Mouse (Mus musculus) spleen, postnatal 36 days (tissue): ENCODE results near the gene Tpd52l1.
"Not testable (repeated sequence)": the region's sequence is repeated elsewhere in the genome, so short reads cannot be mapped to it uniquely, and the experiment has no call there.

Source experiments
- DNase-seq, 2 experiments: peaks; one replicate each; pipeline ENCODE4 v3.0.0; 2022; ENCODE audit warnings: low spot score in 2 of 2, mixed read lengths in 1 of 2

The Tpd52l1 gene

DNA sequence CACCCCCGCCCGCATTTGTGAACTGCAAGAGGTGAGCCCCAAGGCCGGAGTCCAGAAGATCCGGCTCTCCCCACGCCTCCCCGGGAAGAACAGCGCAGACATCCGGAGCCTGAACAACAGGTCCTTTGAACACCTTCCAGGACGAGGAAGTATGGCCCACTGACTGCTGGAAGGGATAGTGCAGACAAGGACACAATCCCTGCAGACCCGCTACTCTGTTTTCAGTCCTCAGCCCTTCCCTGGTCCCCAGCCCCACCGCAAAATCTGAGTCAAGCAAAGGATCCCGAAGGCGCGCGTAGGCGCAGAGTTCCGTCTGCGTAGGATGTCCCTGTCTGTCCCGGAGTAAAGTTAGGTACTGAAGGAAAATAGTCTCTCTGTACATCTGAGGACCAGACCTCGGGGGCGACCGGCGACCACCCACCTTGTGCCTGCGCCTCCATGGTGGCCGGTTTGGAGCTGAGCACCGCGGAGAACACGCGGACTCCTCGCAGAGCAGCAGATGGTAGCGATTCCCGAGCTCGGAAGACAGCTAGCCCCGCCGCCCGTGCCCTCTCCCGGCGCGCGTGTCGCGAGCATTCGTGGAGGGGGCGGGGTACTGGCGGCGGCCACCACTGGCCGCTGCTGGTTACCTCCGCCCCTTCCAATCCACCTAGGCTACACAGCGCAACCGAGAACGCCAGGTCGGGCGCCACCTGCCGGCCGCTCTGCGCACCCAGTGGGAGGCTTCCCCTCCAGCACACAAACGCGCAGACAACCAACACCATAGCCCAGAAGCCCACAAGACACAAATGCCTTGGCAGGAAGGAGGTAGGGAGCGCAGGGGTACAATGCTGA is at the start of gene Tpd52l1:
Gene Tpd52l1 (minus strand): TSS at position 668 of the 834 bp plus-strand sequence.
- DNase-seq, result peak in 1 of 2 experiments; percentile 9

DNA sequence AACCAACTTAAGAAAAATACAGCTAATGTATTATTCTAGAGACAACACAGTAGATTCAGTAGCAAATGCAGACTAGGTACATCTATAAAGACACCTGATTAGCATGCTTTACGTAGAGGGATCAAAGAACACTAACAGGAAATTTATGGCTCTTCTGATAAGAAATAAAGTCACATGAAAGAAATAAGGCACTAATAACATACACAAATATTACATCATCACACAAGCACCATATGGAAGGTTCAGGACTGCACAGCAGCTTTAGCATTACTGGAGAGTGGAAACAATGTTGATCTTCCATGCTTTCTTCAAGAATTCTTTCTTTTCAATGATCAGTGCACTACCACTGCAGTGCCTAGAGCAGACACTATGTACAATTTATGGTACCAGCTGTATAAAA is 48.5 kb upstream of the Tpd52l1 start:
- DNase-seq, result no peak

DNA sequence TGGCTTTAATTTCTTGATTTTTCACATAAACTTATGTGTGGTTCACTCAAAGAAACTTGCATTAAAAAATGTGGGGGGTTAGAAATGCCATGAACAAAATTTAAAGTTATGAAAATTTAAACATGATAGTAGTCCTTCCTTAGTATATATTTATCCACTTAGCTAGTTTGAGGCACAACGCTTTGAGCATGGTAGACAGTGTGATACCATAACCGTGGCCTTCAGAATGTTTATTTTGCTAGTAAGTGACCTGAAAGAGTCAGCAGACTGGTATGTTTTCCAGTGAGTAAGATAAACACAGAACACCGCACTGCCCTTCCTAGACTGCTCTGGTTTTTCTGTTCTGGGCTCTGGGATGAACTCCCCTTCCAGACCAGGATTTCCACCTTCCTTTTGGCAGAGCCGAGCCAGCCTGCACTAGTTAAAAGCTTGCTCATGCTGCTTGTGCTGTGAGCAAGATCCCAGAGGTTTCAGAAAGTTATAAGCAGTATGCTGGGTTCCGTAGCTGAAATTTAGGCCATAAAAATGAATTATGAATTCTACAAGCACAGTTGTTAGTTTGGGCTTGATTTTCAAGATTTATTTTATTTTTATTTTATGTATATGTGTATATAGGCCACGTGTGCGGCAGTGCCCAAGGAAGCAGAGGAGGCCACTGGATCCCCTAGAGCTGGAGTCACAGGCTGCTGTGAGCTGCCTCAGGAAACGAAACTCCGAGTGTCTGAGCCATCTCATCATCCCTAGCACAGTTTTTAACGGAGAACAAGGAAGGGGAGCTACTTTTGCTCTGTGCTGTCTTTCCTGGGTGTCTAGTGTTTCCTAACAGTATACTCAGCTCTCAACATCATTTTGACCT is 21.5 kb upstream of the Tpd52l1 start:
- no peak for DNase-seq

DNA sequence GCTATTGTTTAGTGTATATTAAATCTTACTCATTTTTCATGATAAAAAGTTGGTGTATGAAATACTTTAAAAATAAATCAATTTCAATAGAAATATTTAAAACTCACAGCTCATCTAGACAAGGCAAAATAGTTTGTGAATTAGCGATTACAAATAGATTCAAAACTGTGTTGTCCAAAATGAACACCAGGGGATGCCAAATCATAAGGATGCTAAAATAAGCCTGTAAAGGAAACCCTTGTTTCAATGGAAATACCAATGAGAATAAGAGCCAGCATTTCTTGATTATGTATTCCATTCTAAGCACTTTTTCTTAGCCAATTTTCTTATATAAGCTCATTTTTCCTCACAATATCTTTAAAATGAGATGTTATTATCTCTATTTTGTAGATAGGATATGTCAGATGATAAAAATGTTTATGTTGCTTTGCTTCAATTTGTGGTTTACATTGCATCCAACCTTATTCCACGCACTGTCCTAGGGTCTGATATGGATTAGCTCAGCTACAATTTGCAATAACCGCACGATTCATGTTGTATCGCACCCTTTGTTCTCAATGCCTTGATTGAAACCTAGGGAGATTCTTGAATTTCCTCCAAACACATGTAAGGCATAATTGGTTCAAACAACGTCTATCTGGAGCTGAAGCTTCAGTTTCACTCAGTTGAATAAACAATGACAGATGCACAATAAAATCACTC is 20.2 kb upstream of the Tpd52l1 start:
- DNase-seq, result no peak

GRCm38 (mm10) chr10:31465424-31465823 is 19.7 kb upstream of the Tpd52l1 start:
- DNase-seq, result no peak

- no peak for DNase-seq
Measured at GRCm38 (mm10) chr10:31463044-31463443, 17.3 kb upstream of the Tpd52l1 start.

DNA sequence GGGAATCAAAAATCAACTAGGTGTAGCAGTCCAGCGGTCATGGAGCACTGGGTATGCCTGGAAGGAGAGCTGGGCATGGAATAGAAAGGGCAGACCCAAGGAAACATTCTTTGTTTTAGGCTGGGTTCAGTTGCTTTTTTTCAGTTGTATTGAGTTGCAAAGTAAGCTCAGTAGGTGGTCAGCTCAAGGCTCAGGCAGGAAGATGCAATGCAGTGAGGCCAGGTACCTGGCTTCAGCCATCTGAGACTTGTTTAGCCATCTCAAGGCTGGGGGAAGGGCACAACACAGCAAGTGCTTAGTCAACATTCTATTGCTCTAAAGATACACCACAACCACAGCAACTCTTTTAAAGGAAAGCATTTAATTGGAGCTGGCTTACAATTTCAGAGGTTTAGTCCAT is 11.0 kb upstream of the Tpd52l1 start:
- no peak for DNase-seq

DNA sequence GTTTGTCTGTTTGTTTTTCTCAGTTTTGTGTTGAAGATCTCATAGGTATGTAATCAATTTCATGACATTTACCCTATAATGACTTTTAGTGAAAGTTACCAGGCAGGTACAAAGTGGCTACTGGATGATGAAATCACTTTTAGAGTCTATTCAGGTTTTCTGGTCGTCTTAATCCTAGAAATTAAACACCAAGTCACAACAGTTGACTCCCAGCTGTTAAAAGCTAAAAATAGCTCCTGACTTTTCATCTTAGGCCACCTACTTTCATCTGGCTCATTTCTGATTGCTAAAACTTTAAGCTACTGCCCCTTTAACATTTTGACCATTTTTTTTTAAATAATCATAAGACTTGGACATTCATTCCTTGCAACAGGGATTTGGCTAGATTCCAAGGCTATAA is 1.3 kb upstream of the Tpd52l1 start:
- DNase-seq, result no peak

DNA sequence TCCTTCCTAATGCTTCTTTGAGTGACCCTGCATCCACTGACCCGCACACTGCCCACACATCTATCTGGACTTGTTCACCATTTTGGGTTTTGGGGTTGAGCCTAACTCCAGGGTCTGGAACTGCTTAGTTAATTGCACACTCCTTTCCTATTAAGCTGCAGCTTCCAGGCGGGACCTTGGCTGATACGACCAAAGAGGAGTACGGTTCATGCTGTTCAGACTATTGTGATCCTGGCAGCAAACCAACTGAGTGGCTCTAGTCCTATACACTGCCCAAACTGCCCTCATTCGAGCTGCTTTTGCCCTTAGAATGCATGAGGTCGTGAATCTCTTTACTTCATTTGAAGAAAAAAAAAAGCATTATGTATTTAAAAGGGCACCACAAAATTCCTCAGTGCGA is 1.6 kb downstream of the Tpd52l1 start:
- no peak for DNase-seq

GRCm38 (mm10) chr10:31441491-31441890 is 4.3 kb downstream of the Tpd52l1 start:
- no peak for DNase-seq

DNA sequence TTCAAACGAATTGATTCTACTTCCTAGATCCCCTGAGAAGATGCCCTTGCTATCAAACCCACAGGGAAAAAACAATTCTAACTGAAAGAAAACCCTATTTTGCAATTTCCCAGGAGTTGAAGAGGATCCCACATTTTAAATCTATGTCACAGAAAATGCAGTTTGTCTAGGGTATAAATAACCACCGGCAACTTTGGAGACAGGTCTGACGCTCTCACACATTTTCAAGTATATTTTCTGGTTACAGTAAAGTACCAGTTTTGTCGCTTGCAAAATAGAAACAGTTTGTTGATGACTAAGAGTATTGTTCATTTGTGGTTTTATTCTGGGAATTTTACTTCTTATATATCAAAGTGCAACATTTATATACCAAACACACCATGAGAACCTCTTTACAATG is 9.7 kb downstream of the Tpd52l1 start:
- DNase-seq, result no peak

DNA sequence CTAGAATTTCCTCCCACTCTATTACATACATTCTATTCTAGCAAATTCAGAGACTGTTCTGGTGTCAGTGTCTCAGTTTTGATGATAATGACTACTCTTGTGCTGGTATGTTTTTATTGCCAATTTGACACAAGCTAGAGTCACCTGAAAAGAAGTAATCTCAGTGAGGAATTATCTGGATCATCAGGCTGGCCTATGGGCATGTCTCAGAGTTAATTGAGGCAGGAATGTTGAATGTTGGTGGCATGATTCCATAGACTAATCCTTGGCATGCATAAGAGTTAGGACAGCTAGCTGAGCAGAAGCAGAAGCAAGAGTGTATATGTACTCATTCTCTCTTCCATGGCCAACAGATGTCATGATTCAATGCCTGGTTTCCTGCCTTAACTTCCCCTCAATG is 27.8 kb downstream of the Tpd52l1 start:
- DNase-seq, result no peak

DNA sequence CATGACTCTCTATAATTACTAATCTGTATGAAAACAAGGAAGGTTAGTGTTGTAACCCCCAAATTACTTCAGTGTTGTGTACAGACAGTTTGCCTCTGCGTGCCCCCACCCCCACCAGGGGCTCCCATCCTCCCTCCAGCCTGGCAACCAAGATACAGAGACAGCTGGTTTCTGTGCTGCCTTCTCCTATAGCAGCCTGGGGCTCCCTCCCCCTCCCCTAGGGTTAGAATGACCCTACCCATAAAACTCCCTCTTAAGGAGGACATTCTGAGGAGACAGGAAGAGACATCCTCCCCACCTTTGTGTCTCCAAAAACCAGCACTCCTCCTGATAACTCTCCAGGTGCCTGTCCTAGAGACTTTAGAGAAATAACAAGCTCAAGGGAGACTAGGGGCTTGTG is 52.8 kb downstream of the Tpd52l1 start:
- no peak for DNase-seq

- no peak for DNase-seq
Measured at GRCm38 (mm10) chr10:31390777-31391395, 54.9 kb downstream of the Tpd52l1 start.

GRCm38 (mm10) chr10:31388566-31388965 is 57.2 kb downstream of the Tpd52l1 start:
- DNase-seq, result not testable (repeated sequence)

GRCm38 (mm10) chr10:31370200-31370599 is 75.6 kb downstream of the Tpd52l1 start:
- DNase-seq, result not testable (repeated sequence)

GRCm38 (mm10) chr10:31359749-31360148 is 86.0 kb downstream of the Tpd52l1 start:
- DNase-seq, result no peak

- no peak for DNase-seq
Measured at GRCm38 (mm10) chr10:31354886-31355461, 90.8 kb downstream of the Tpd52l1 start.

DNA sequence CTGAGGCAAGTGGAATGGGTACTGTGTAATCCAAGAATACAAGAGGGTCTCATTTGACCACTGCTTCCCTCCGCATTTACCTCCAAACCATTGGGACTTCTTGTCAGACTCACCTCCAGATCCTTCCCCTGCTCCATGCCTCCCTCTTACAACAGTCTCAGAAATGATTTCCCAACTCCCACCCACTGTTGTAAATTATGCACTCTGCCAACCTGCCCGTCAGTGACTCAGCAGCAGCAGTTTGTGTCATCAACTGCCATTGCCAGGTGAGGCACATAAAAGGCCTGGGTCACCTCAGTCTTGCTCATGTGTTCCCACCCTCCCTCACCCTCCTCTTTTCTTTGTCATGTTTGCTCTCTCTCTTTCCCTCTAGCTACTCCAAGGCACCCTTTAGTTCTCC is 91.6 kb downstream of the Tpd52l1 start:
- no peak for DNase-seq

DNA sequence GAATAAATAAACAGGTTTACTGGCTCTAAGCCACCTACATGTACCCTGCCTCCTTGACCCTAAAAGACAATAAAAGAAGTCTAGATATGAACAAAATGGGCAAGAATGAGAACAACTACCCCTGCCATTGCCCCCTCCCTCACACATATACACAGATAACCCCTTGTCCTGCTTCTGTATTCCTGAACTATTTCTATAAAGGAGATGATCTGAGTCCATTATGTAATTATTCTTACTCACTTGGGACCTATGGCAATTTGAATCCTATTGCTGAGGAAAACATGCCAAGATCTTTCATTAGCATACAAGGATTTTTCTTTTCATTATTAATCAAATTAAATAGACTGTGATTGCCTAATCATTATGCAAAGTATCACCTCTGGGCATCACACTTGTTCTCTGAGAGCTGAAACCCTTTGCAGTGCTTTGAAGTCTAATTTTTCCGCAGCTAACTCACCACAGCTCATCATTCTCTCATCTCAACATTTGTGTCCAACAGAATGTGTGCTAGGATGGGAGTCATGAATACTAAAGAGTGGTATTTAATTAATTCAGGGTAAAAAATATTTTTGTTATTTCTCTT is 92.8 kb downstream of the Tpd52l1 start:
- no peak for DNase-seq

DNA sequence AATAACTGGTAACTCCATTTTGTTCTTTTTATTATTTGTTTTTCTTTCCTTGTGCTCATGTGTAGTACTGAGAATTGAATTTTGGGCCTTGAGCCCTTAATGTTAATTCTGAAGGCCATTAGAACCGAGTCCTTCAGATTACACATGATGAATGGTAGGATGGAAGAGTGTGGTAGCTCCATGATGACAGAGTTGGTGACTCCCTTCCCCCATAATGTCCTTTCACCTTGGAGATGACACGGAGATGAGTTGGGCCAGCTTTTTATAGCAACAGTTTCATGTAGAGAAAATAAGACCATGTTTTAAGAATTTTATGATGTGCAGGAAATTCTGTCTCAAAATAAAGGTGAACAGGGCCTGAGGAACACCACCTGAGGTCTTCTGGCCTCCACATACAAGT is 94.7 kb downstream of the Tpd52l1 start:
- DNase-seq, result no peak
